Mouse (Mus musculus) layer of hippocampus, adult 18-20 months (tissue): ENCODE results near the gene Fam53b. TPM values are rescaled to one million over a fixed set of nuclear protein-coding genes. Genes with fewer than 3 reads are reported as not detected.

Experiments used
- DNase-seq, 2 experiments: peaks; one replicate each; pipeline ENCODE4 v3.0.0; 2022; ENCODE audit warnings: low spot score in 2 of 2
- total RNA-seq, 2 experiments: library from RNA; stranded (reverse); gene quantifications; 2 replicates each; pipeline ENCODE4 v1.2.3; 2021

The Fam53b gene
- total RNA-seq, 2 experiments from 2014 or later: 50.6 to 51.7 TPM

DNA sequence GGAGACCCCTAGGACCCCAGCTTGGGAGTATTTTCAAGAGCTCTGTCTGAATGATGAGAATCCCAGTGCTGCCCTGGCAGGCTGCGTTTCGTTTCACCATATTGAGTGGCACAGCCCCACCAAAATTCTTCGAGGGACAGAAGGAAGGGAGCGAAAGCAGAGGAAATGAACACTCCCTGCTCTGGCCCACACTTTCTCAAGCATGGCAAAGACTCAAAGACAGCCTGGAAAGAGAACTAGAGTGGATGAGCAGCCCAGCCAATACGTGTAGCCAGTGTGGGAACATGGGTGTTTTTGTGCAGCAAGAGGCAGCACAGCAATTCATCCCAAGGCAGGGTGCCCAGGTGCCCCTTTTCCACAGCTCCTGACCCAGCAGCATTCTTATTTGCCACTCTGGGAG is 70.8 kb downstream of the Fam53b start:
- DNase-seq: peak in 1 of 2 experiments; percentile 61

DNA sequence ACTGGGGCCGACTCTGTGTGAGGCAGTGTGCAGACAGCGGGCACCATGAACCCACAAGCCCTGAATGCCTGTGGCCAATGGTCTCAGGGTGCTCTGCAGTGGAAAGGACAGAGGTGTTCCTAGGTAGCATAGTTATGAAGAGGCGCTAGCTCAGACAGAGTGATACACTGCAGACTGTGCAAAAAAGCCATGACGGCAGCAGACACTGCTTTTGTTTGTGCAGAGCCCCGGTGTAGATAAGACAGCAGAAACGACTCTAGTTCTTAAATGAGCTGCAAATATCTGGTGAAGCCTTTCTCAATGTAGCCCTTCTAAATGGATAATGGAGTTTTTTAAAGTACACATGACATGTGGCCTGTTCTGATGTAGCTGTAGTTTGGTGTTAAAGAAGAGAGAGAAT is 73.9 kb downstream of the Fam53b start:
- no peak for DNase-seq

DNA sequence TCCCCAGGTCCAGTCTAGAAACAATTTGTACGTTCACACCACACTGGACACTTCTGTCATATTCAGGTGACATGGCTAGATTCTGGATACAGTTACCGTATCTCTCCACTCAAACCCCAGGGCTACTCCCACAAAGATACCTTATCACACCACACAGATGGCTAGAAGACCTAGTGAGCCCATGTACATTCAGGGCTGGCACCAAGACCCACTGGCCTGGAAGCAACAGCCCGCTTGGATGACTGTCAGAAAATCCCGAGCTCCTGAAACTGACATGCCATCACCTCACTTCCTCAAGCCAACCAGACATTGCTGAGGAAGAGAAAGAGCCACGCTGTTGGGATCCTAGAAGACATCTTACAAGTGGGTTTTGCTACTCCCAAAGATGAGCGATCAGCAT is 74.8 kb downstream of the Fam53b start:
- no peak for DNase-seq

GRCm38 (mm10) chr7:132736099-132736862 is 77.4 kb downstream of the Fam53b start:
- no peak for DNase-seq

DNA sequence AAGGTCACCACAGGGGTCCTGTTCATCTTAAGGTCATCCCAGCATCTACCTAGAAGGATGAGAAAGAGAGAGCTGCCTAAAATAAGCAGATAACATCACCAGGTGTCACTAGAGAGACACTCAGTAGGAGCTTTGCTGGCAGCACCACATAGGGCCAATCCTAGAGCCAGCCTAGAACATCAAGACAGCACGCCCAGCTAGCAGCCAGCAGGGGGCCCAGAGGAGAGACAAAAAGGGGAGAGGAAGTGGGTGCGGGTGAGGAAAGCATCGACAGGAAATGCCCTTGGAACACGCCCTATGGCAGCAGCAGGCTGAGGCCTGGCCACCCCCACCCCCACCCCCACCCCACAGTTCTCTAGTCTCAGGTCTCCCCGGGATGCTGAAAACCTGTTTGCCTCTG is 78.5 kb downstream of the Fam53b start:
- DNase-seq: no peak

GRCm38 (mm10) chr7:132734222-132734621 is 79.5 kb downstream of the Fam53b start:
- DNase-seq: no peak

DNA sequence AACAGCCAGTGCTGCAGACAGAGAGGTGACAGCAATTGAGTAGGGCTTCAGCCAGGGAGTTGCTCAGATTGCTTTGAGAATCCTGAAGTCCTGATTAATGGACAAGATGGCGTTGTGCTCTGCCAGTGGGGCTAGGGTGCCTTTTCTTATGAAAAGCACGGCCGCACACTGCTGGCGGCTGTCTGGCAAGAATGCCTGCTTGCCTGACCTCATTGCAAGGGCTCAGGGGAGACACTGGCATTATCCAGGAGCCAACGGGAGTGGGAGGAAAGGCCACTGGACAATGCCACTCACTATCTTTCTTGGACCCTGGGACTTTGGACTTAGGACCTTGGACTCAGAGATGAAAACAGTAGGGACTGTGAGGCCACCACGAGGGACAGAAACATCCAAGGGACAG is 80.2 kb downstream of the Fam53b start:
- no peak for DNase-seq

DNA sequence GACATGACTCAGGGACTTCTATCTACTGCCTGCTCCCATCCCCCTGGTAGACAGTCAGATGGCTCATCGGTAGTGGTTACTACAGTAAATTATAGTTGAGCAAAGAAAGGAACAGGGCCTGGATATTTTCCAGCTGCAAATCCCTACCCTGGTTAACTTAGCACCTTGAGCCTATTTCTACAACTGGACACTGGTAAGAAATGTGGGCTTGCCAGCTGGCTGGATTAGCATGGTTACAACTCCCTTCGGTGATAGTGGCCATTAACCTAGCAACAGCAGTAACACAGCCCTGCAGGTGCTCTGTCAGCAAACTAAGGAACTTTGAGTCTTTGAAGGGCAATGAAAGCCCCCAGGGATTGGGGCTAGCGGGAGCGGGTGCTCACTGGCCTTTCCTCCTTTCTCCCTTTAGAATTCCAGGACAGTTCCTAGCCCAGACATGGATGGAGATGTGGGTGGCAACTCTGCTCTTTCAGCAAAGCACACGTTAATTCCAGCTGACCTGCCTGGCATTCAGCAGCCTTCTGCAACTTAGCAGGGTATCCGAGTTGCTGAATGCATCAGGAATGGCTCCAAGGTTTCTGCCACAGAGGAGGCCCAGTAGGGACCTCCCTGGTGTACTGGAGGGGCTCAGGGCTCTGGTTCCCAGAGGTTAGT is 81.4 kb downstream of the Fam53b start:
- no peak for DNase-seq

- no peak for DNase-seq
Measured at GRCm38 (mm10) chr7:132731558-132731957, 82.1 kb downstream of the Fam53b start.

DNA sequence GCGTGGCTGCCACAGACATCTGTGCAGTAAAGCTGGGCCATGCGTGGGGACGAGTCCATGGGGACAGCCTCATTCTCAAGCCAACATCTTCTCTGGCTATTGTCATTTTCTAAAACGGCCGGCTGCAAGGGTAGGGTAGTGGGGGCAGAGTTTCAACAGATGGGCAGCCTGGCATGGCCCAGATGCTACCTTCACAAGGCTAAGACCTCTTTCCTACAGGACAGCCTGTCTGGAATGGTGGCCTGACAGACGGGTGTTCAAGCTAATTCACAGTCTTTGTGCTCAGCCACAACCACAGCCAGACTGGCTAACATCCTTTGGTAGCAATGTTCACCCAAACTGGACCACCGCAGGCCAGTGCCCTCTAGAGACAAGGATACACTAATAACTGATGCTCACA is 83.2 kb downstream of the Fam53b start:
- DNase-seq: no peak

GRCm38 (mm10) chr7:132729093-132729831 is 84.4 kb downstream of the Fam53b start:
- no peak for DNase-seq

- no peak for DNase-seq
Measured at GRCm38 (mm10) chr7:132726106-132726861, 87.4 kb downstream of the Fam53b start.

DNA sequence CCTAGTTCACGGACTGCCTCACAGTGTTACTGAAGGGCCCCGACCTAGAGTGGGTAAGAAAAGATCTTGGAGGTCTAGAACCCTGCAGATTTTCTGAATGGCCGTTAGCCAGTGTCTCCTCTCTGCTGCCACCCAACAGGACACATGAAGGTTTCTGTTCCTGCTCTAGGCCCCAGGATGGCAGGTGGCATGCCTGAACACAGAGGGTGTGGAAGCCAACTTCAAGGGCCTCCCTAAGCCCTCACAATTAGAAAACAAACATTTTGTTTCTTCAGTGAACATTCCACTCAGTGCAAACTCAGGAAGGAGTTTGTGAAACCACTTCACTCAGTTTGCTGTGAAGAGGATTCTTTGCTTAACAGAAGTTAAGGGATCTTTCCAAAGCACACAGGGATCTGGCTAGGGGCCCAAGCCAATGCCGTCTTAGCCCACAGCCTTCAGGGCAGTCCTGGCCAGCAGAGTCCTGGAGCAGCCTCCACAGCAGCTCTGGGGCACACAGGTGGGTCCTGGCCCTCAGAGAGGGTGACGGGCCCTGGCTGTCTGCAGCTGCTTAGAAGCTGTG is 89.1 kb downstream of the Fam53b start:
- no peak for DNase-seq

- DNase-seq: peak in 1 of 2 experiments; percentile 73
Measured at GRCm38 (mm10) chr7:132723906-132724305, 89.8 kb downstream of the Fam53b start.

- DNase-seq: no peak
Measured at GRCm38 (mm10) chr7:132722401-132723370, 91.0 kb downstream of the Fam53b start.

DNA sequence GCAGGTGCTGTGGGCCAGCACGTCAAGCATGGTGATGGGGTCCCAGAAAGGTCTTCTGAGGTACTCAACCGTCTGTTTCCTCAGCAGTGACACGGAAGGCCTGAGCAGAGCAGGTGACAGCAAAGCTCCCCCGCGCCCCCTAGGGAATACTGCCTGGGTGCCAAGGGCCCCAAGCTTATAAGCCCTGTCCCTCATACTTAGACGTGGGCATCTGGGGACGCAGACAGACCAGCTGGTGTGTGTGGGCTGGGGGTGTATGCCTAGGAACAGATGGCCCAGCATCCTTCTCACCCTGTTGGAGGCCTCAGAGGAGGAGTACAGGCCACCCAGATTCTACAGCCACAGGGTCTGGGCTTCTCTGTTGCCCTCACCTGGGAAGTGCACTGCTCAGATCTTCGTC is 93.1 kb downstream of the Fam53b start:
- DNase-seq: peak in 1 of 2 experiments; percentile 77

DNA sequence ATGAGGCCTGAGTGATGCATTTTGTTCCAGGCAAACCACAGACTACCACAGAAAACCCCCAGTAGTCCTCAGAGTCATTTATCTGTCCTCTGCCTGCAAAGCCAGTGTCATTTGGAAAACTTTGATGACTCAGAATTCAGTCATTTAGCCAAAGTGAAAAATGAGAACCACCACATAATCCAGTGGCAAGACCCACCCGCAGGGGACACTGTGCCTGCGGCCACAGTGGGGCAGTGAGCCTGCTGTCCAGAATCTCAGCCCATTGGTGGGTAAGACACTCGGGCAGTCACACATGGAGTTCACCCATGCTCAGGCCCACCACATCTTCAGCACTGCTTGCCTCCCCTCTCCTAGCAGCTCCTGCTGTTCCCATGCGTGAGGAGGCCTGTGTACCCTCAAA is 94.1 kb downstream of the Fam53b start:
- DNase-seq: no peak

GRCm38 (mm10) chr7:132715259-132715658 is 98.4 kb downstream of the Fam53b start:
- DNase-seq: no peak

GRCm38 (mm10) chr7:132714236-132714923 is 99.3 kb downstream of the Fam53b start:
- DNase-seq: peak; percentile 73 to 90
